Mouse (Mus musculus) spleen, postnatal 0 days (tissue): ENCODE results near the gene Gcdh. TPM values are rescaled to one million over a fixed set of nuclear protein-coding genes. Genes with fewer than 3 reads are reported as not detected.

Source experiments
- polyA plus RNA-seq: library from polyadenylated mRNA; unstranded; fragments of >200 nt; fragmentation: Nextera tagmentation; extraction: Ambion mirVana; gene quantifications from 2 replicates; pipeline ENCODE4 v1.2.1, GENCODE M21; 2015

The Gcdh gene
- 22.5 and 24.8 TPM in 2 replicates for polyA plus RNA-seq

GRCm38 (mm10) chr8:84893709-84894134 is at the start of gene Gcdh:
Gcdh (minus strand) TSS chr8:84893921.

DNA sequence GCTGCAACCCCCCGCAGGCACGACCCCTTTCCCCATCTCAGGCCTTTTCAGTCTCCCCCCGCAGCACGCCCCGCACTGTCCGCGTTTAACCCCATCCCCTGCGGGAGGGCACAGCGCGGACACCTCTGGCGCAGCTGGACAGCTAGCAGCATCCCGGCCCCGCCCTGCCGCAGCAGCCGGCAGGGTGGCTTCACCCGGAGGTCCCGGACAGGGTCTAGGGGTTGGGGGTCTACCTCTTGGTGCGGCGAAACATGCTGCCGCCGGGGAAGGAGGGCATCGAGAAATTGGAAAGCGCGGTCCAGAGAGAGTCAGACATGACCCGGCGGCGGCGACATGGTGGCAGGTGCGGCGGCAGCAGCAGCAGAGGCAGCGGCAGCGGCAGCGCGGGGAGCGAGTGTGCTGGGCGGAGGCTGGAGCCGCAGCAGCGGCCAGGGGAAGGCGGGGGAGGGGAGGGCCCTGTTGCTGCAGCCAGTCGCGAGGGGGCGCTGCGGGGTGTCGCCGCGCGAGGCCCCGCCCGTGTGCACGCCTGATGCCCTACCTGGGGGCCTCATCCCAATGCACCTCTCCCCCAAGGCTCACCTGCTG is 43.3 kb upstream of the Gcdh start, which contains the start of gene Mast1:
TSS of gene Mast1 (minus strand) at position 398 of the 585 bp plus-strand sequence.

GRCm38 (mm10) chr8:84908421-84909161 is 14.9 kb upstream of the Gcdh start, which contains the start of gene Dnase2a:
Dnase2a (plus strand) TSS chr8:84908560.

DNA sequence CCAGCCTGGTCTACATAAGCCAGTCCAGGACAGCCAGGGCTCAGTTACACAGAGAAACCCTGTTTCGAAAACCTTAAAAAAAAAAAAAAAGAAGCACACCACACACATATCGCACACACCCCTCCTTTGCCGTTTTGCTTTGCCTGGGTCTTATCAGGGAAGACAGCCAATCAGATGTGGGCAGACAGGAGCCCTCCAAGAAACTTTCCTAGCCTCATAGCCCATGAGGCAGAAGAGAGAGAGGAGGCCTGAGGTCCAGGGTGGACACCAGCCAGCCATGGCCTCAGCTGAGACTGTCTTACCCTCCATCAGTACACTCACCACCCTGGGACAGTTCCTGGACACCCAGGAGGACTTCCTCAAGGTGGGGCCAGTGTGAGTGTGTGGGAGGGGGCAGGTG is 8.0 kb upstream of the Gcdh start, which contains the start of gene Klf1:
TSS of gene Klf1 (plus strand) at position 177 of the 400 bp plus-strand sequence.

GRCm38 (mm10) chr8:84871376-84872308 is 22.1 kb downstream of the Gcdh start, which contains the start of gene Syce2:
Syce2 (plus strand) TSS chr8:84872111.

GRCm38 (mm10) chr8:84856864-84857441 is 36.8 kb downstream of the Gcdh start, which contains the start of gene Farsa:
Farsa (plus strand) TSS chr8:84856989.

DNA sequence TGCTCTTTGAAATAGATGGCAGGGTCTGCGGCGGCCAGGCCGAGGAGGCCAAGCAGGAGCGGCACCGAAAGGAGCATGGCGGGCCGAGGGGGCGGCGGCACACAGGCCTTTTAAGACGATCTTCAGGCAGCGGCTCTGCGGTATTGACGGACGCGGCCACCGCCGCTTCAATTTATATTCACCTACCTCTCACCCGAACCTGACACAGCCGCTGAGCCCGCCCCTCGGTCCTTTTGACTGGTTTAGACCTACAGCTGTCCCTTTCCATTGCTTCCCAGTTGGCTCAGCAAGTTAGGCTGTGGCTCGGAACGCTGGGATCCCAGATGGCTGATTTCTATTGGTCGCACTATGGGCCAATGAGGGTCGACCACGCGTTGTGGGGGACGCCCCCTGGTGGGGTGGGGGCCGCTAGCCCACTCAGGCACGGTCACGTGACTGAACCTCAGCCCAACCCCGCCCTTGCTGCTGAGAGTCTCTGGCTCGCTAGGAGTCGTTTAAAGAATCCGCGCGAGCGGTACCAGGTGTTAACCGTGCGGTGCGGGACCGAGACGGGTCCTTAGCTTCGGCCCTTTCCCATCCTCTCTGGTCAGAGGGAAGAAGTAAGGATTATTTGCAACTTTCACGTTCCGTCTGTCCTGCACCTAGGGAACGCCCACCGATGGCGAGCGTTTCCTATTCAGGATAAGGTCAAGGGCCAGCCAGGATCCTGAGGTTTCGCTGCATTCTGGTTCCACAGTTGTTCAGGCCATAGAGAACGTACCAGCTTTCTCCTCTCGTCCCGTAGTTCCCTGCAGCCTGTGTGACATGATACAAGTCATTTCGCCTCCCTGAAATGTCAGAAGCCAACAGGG is 46.8 kb downstream of the Gcdh start, which contains the start of gene Calr:
TSS of gene Calr (minus strand) at position 213 of the 851 bp plus-strand sequence.

GRCm38 (mm10) chr8:84840248-84840999 is 53.3 kb downstream of the Gcdh start, which contains the start of gene Rad23a:
Rad23a (minus strand) TSS chr8:84840665.

Other genes starting within 250 kb of the Gcdh start
- 34.3 and 41.9 TPM in 2 replicates for gene Ier2, start 231.1 kb downstream of the Gcdh start, polyA plus RNA-seq
- 35.9 and 39.7 TPM in 2 replicates for gene Trmt1, start 207.6 kb downstream of the Gcdh start, polyA plus RNA-seq
- 7.3 and 7.6 TPM in 2 replicates for gene Nacc1, start 206.1 kb downstream of the Gcdh start, polyA plus RNA-seq
- 60.3 and 61.8 TPM in 2 replicates for gene Lyl1, start 192.5 kb downstream of the Gcdh start, polyA plus RNA-seq
- gene G430095P16Rik, start 170.9 kb downstream of the Gcdh start, polyA plus RNA-seq, result 17.8 and 19.5 TPM in 2 replicates
- 14.2 and 15.5 TPM in 2 replicates for gene Nfix, start 93.6 kb downstream of the Gcdh start, polyA plus RNA-seq
- 3.4 and 3.7 TPM in 2 replicates for gene Dand5, start 71.1 kb downstream of the Gcdh start, polyA plus RNA-seq
- 42.0 and 45.4 TPM in 2 replicates for gene Gadd45gip1, start 62.4 kb downstream of the Gcdh start, polyA plus RNA-seq
- 257 and 273 TPM in 2 replicates for gene Rad23a, start 53.3 kb downstream of the Gcdh start, polyA plus RNA-seq
- 262 and 293 TPM in 2 replicates for gene Calr, start 47.0 kb downstream of the Gcdh start, polyA plus RNA-seq
- 63.1 and 64.4 TPM in 2 replicates for gene Farsa, start 36.9 kb downstream of the Gcdh start, polyA plus RNA-seq
- 100 and 115 TPM in 2 replicates for gene Syce2, start 21.8 kb downstream of the Gcdh start, polyA plus RNA-seq
- gene Klf1, start 8.0 kb upstream of the Gcdh start, polyA plus RNA-seq, result 323 and 405 TPM in 2 replicates
- gene Dnase2a, start 14.6 kb upstream of the Gcdh start, polyA plus RNA-seq, result 29.2 TPM in 2 replicates
- gene Mast1, start 43.4 kb upstream of the Gcdh start, polyA plus RNA-seq, result 0.22 and 0.30 TPM in 2 replicates
- 0.19 TPM in 1 of 2 replicates, not detected in the other for gene Rtbdn, start 53.1 kb upstream of the Gcdh start, polyA plus RNA-seq
- not detected in 2 replicates for gene Gm49661, start 75.5 kb upstream of the Gcdh start, polyA plus RNA-seq
- gene Prdx2, start 75.7 kb upstream of the Gcdh start, polyA plus RNA-seq, result 1,795 and 2,054 TPM in 2 replicates
- 139 and 165 TPM in 2 replicates for gene Rnaseh2a, start 75.8 kb upstream of the Gcdh start, polyA plus RNA-seq
- gene Junb, start 84.8 kb upstream of the Gcdh start, polyA plus RNA-seq, result 22.6 and 26.1 TPM in 2 replicates
- 5.2 and 5.7 TPM in 2 replicates for gene Hook2, start 96.7 kb upstream of the Gcdh start, polyA plus RNA-seq
- 0.08 TPM in 1 of 2 replicates, not detected in the other for gene Best2, start 120.6 kb upstream of the Gcdh start, polyA plus RNA-seq
- 59.9 and 62.1 TPM in 2 replicates for gene Asna1, start 131.4 kb upstream of the Gcdh start, polyA plus RNA-seq
- gene Trir, start 132.9 kb upstream of the Gcdh start, polyA plus RNA-seq, result 96.0 and 106 TPM in 2 replicates
- 16.3 and 17.1 TPM in 2 replicates for gene Tnpo2, start 143.0 kb upstream of the Gcdh start, polyA plus RNA-seq
- 7.7 and 11.9 TPM in 2 replicates for gene Fbxw9, start 166.1 kb upstream of the Gcdh start, polyA plus RNA-seq
- 0.51 TPM in 1 of 2 replicates, not detected in the other for gene Gm5741, start 174.1 kb upstream of the Gcdh start, polyA plus RNA-seq
- 34.8 and 37.4 TPM in 2 replicates for gene Dhps, start 177.8 kb upstream of the Gcdh start, polyA plus RNA-seq
- 100 and 103 TPM in 2 replicates for gene Wdr83os, start 186.8 kb upstream of the Gcdh start, polyA plus RNA-seq
- 28.5 and 33.2 TPM in 2 replicates for gene Wdr83, start 187.4 kb upstream of the Gcdh start, polyA plus RNA-seq
- 41.9 and 56.5 TPM in 2 replicates for gene Man2b1, start 189.3 kb upstream of the Gcdh start, polyA plus RNA-seq
- gene Zfp791, start 229.2 kb upstream of the Gcdh start, polyA plus RNA-seq, result 0.40 and 0.47 TPM in 2 replicates